In the genomic region with DNA sequence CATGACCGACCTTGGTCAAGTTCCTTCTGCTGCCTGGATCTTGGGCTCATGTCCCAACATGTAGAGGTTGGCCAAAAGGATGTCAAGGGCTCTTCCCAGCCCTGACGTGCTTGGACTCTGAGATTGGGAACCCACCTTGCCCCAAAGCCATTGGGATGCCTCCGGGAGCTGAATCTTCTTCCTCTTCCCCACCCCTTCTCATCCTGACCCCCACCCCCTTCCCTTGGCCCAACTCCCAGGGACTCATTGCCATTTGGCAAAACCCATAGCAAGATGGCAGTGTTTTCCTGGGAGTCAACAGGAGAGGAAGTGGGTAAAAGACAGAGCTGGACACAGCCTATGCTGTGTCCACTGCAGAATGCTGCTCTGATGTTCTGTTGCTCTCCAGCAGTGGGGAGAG, we compare ENCODE assay signal across 11 mouse cellular contexts. TPM values are rescaled to one million over a fixed set of nuclear protein-coding genes. Genes with fewer than 3 reads are reported as not detected.
A peak's percentile ranks its signal among the peaks of the same experiment; 100 is the strongest.
DNase-seq lines count a peak whose midpoint lies in the region; ATAC-seq and TF ChIP-seq lines count a peak whose summit lies in the region.
"Had no signal": no experiment of that assay in that cellular context is flagged by ENCODE, and none has a peak within 500 bp of the region (broad histone marks: within the 10 kb centered on the region; RNA-seq: fewer than 3 reads in every experiment).

No protein-coding gene starts in this region.

- peak overlapping the region; percentile 96 for H3K4me2 ChIP-seq in forebrain, postnatal 0 days (ENCODE audit: low read depth)
- H3K4me2 ChIP-seq in forebrain, embryonic 12.5 days, result no peak overlapping the region
- peak overlapping the region; percentile 91; the same call in 1 of the 2 replicates for H3K4me2 ChIP-seq in midbrain, embryonic 12.5 days (replicated peaks)
- no peak overlapping the region for H3K4me2 ChIP-seq in midbrain, embryonic 11.5 days
- peak overlapping the region; percentile 71 for H3K4me2 ChIP-seq in stomach, postnatal 0 days (replicated peaks; ENCODE audit: low read depth)

- peaks cover 5% of the 10 kb centered on the region; the same call in 1 of the 2 replicates for H3K27me3 ChIP-seq in forebrain, postnatal 0 days (ENCODE audit: insufficient read depth, low read length)
- peaks cover 59% of the 10 kb centered on the region for H3K27me3 ChIP-seq in forebrain, embryonic 12.5 days
- peaks cover 64% of the 10 kb centered on the region for H3K27me3 ChIP-seq in midbrain, embryonic 12.5 days
- H3K27me3 ChIP-seq in midbrain, embryonic 11.5 days (ENCODE audit: control insufficient read depth, insufficient read depth, low read length), result peaks cover 30% of the 10 kb centered on the region
- H3K27me3 ChIP-seq in stomach, postnatal 0 days (ENCODE audit: control insufficient read depth, insufficient read depth, low read length), result no peaks in the 10 kb centered on the region

- no peak for ATAC-seq in forebrain, postnatal 0 days
- ATAC-seq in forebrain, embryonic 12.5 days (ENCODE audit: low FRiP score), result no peak
- ATAC-seq in midbrain, embryonic 12.5 days (ENCODE audit: low FRiP score, low read depth), result no peak
- no peak for ATAC-seq in midbrain, embryonic 11.5 days (ENCODE audit: low FRiP score)
- ATAC-seq in stomach, postnatal 0 days (ENCODE audit: low FRiP score, low TSS enrichment), result no peak

- TF ChIP-seq EP300 in stomach, postnatal 0 days (optimal IDR thresholded peaks at IDR 0.05), result no peak

- TF ChIP-seq CTCF in forebrain, postnatal 0 days (IDR thresholded peaks at IDR 0.05; ENCODE audit: low read depth), result no peak
- TF ChIP-seq CTCF in stomach, postnatal 0 days (IDR thresholded peaks at IDR 0.05; ENCODE audit: low read depth), result no peak

- H3K9me3 ChIP-seq in forebrain, postnatal 0 days (ENCODE audit: low read length), result no peaks in the 10 kb centered on the region
- no peaks in the 10 kb centered on the region for H3K9me3 ChIP-seq in forebrain, embryonic 12.5 days
- H3K9me3 ChIP-seq in midbrain, embryonic 12.5 days, result no peaks in the 10 kb centered on the region
- H3K9me3 ChIP-seq in midbrain, embryonic 11.5 days (ENCODE audit: control insufficient read depth, low read length), result no peaks in the 10 kb centered on the region
- H3K9me3 ChIP-seq in stomach, postnatal 0 days (ENCODE audit: control insufficient read depth, low read length), result no peaks in the 10 kb centered on the region
- H3K9me3 ChIP-seq: embryonic facial prominence, embryonic 12.5 days had no signal

- no peaks in the 10 kb centered on the region; the same call in 1 of the 2 replicates for H3K4me1 ChIP-seq in forebrain, postnatal 0 days (ENCODE audit: insufficient read depth)
- peaks cover 21% of the 10 kb centered on the region for H3K4me1 ChIP-seq in forebrain, embryonic 12.5 days
- H3K4me1 ChIP-seq in midbrain, embryonic 12.5 days, result peaks cover 19% of the 10 kb centered on the region
- peaks cover 11% of the 10 kb centered on the region for H3K4me1 ChIP-seq in midbrain, embryonic 11.5 days (ENCODE audit: control insufficient read depth, insufficient read depth, low read length)
- no peaks in the 10 kb centered on the region for H3K4me1 ChIP-seq in stomach, postnatal 0 days (replicated peaks; ENCODE audit: control insufficient read depth, insufficient read depth)

- 76% methylated on average over 3 of the region's 3 CpGs for WGBS in forebrain, postnatal 0 days
- WGBS in forebrain, embryonic 12.5 days, result 87% methylated on average over 3 of the region's 3 CpGs
- 86% methylated on average over 3 of the region's 3 CpGs for WGBS in midbrain, embryonic 12.5 days
- 77% methylated on average over 3 of the region's 3 CpGs for WGBS in midbrain, embryonic 11.5 days
- WGBS in stomach, postnatal 0 days, result 51% methylated on average over 3 of the region's 3 CpGs

- intact Hi-C loops in heart, postnatal 10 days (cut with DNase I), result loop anchor here (5.0 kb wide), 2 partner anchors 33 to 72 kb away; no protein-coding TSS in a partner anchor

- no peaks in the 10 kb centered on the region for H3K36me3 ChIP-seq in forebrain, postnatal 0 days (ENCODE audit: insufficient read depth)
- no peaks in the 10 kb centered on the region for H3K36me3 ChIP-seq in forebrain, embryonic 12.5 days (replicated peaks)
- no peaks in the 10 kb centered on the region for H3K36me3 ChIP-seq in midbrain, embryonic 12.5 days
- H3K36me3 ChIP-seq in midbrain, embryonic 11.5 days (ENCODE audit: control insufficient read depth, insufficient read depth, low read length), result no peaks in the 10 kb centered on the region
- H3K36me3 ChIP-seq in stomach, postnatal 0 days (ENCODE audit: control insufficient read depth, insufficient read depth, low read length), result no peaks in the 10 kb centered on the region
- H3K36me3 ChIP-seq: embryonic facial prominence, embryonic 12.5 days had no signal

- H3K9ac ChIP-seq in forebrain, postnatal 0 days, result peak overlapping the region; percentile 78; the same call in 1 of the 2 replicates
- no peak overlapping the region for H3K9ac ChIP-seq in forebrain, embryonic 12.5 days
- no peak overlapping the region for H3K9ac ChIP-seq in midbrain, embryonic 12.5 days (replicated peaks)
- H3K9ac ChIP-seq in midbrain, embryonic 11.5 days (ENCODE audit: low read length), result no peak overlapping the region
- no peak overlapping the region for H3K9ac ChIP-seq in stomach, postnatal 0 days (ENCODE audit: low read length)
- H3K9ac ChIP-seq: embryonic facial prominence, embryonic 12.5 days had no signal

- no peak overlapping the region for H3K27ac ChIP-seq in forebrain, postnatal 0 days (ENCODE audit: low read depth, low read length)
- no peak overlapping the region for H3K27ac ChIP-seq in forebrain, embryonic 12.5 days
- no peak overlapping the region for H3K27ac ChIP-seq in midbrain, embryonic 12.5 days (replicated peaks)
- H3K27ac ChIP-seq in midbrain, embryonic 11.5 days (ENCODE audit: low read depth, low read length), result no peak overlapping the region
- no peak overlapping the region for H3K27ac ChIP-seq in stomach, postnatal 0 days (replicated peaks)
- H3K27ac ChIP-seq: embryonic facial prominence, embryonic 12.5 days; layer of hippocampus, adult 2 months had no signal

- DNase-seq in forebrain, postnatal 0 days, result no peak
- no peak for DNase-seq in midbrain, embryonic 11.5 days (ENCODE audit: low spot score, missing footprints)
- DNase-seq in heart, postnatal 10 days, result peak; percentile 65 to 67
- no peak for DNase-seq in stomach, postnatal 0 days (ENCODE audit: low spot score)
- no peak for DNase-seq in gastrocnemius, postnatal 25 days
- DNase-seq in thymus, postnatal 10 days (ENCODE audit: low spot score in 2 of 2), result no peak

- H3K4me3 ChIP-seq in forebrain, postnatal 0 days (ENCODE audit: low read depth, low read length), result peak overlapping the region; percentile 67
- H3K4me3 ChIP-seq in forebrain, embryonic 12.5 days (replicated peaks), result no peak overlapping the region
- no peak overlapping the region for H3K4me3 ChIP-seq in midbrain, embryonic 12.5 days
- H3K4me3 ChIP-seq in midbrain, embryonic 11.5 days (ENCODE audit: low read depth, low read length), result no peak overlapping the region
- H3K4me3 ChIP-seq in stomach, postnatal 0 days (ENCODE audit: low read depth, low read length), result peak overlapping the region; percentile 57; the same call in 1 of the 2 replicates

RNA-seq across cellular contexts. Expression of a gene that starts 1.6 kb away (rescaled TPM):
- 10.8 and 13.1 TPM in 2 replicates for total RNA-seq in forebrain, postnatal 0 days (2014; rRNA removed)
- polyA plus RNA-seq in forebrain, postnatal 0 days (2015; fragmentation: Nextera tagmentation; extraction: Ambion mirVana), result 6.4 and 7.0 TPM in 2 replicates
- polyA plus RNA-seq in forebrain, embryonic 12.5 days (2016; fragmentation: Nextera tagmentation; extraction: Ambion mirVana), result 0.54 and 0.64 TPM in 2 replicates
- polyA plus RNA-seq in midbrain, embryonic 12.5 days (2016; fragmentation: Nextera tagmentation; extraction: Ambion mirVana), result 0.82 and 1.3 TPM in 2 replicates
- polyA plus RNA-seq in midbrain, embryonic 11.5 days (2014; fragmentation: Nextera tagmentation; extraction: Ambion mirVana), result 0.27 and 0.50 TPM in 2 replicates
- 100 to 1,000 TPM; 159 to 183 TPM for total RNA-seq in heart, postnatal 10 days (2021)
- 11.1 and 13.8 TPM in 2 replicates for polyA plus RNA-seq in stomach, postnatal 0 days (2015; fragmentation: Nextera tagmentation; extraction: Ambion mirVana)
- total RNA-seq in gastrocnemius, postnatal 25 days (2021), result 1 to 10 TPM in 1 of 2 experiments, under 1 TPM in 1; 0.20 to 1.4 TPM
- total RNA-seq: granulocyte monocyte progenitor cell, adult 5-6 weeks had no signal

RNA-seq across cellular contexts. Expression of a gene that starts 43.9 kb away (rescaled TPM):
- not detected in 2 replicates for total RNA-seq in forebrain, postnatal 0 days (2014; rRNA removed)
- not detected in 2 replicates for polyA plus RNA-seq in forebrain, postnatal 0 days (2015; fragmentation: Nextera tagmentation; extraction: Ambion mirVana)
- polyA plus RNA-seq in forebrain, embryonic 12.5 days (2016; fragmentation: Nextera tagmentation; extraction: Ambion mirVana), result not detected in 2 replicates
- polyA plus RNA-seq in midbrain, embryonic 12.5 days (2016; fragmentation: Nextera tagmentation; extraction: Ambion mirVana), result not detected in 2 replicates
- not detected in 2 replicates for polyA plus RNA-seq in midbrain, embryonic 11.5 days (2014; fragmentation: Nextera tagmentation; extraction: Ambion mirVana)
- not detected for total RNA-seq in heart, postnatal 10 days (2021)
- polyA plus RNA-seq in stomach, postnatal 0 days (2015; fragmentation: Nextera tagmentation; extraction: Ambion mirVana), result 0.17 and 0.30 TPM in 2 replicates
- total RNA-seq in gastrocnemius, postnatal 25 days (2021), result not detected
- total RNA-seq: granulocyte monocyte progenitor cell, adult 5-6 weeks; layer of hippocampus, adult 2 months had no signal
- polyA plus RNA-seq: embryonic facial prominence, embryonic 12.5 days had no signal

RNA-seq across cellular contexts. Expression of a gene that starts 58.2 kb away (rescaled TPM):
- total RNA-seq in forebrain, postnatal 0 days (2014; rRNA removed), result 31.5 and 48.7 TPM in 2 replicates
- 19.2 and 24.3 TPM in 2 replicates for polyA plus RNA-seq in forebrain, postnatal 0 days (2015; fragmentation: Nextera tagmentation; extraction: Ambion mirVana)
- polyA plus RNA-seq in forebrain, embryonic 12.5 days (2016; fragmentation: Nextera tagmentation; extraction: Ambion mirVana), result 22.0 and 24.6 TPM in 2 replicates
- 25.4 and 29.1 TPM in 2 replicates for polyA plus RNA-seq in midbrain, embryonic 12.5 days (2016; fragmentation: Nextera tagmentation; extraction: Ambion mirVana)
- polyA plus RNA-seq in midbrain, embryonic 11.5 days (2014; fragmentation: Nextera tagmentation; extraction: Ambion mirVana), result 22.6 and 28.4 TPM in 2 replicates
- total RNA-seq in heart, postnatal 10 days (2021), result 10 to 100 TPM; 42.1 to 45.4 TPM
- polyA plus RNA-seq in stomach, postnatal 0 days (2015; fragmentation: Nextera tagmentation; extraction: Ambion mirVana), result 30.6 and 35.6 TPM in 2 replicates
- total RNA-seq in gastrocnemius, postnatal 25 days (2021), result 10 to 100 TPM in 1 of 2 experiments, 1 to 10 TPM in 1; 9.5 to 12.0 TPM

Comparison
In these comparisons a context has a peak if more than half of its experiments do, and no peak if none do; other contexts are left out.
1. H3K4me2 ChIP-seq: peak in forebrain, postnatal 0 days (single experiment), midbrain, embryonic 12.5 days (single experiment) and stomach, postnatal 0 days (single experiment); none in forebrain, embryonic 12.5 days (single experiment) and midbrain, embryonic 11.5 days (single experiment).
2. H3K4me3 ChIP-seq: peak in forebrain, postnatal 0 days (single experiment) and stomach, postnatal 0 days (single experiment); none in forebrain, embryonic 12.5 days (single experiment), midbrain, embryonic 12.5 days (single experiment) and midbrain, embryonic 11.5 days (single experiment).
3. DNase-seq: peak in heart, postnatal 10 days (2 of 2); none in forebrain, postnatal 0 days (single experiment), midbrain, embryonic 11.5 days (single experiment), stomach, postnatal 0 days (single experiment), gastrocnemius, postnatal 25 days (single experiment) and thymus, postnatal 10 days (0 of 2).